Mouse (Mus musculus) kidney, adult 8-10 months (tissue): ENCODE data around the gene Fam161a.
"Not testable (repeated sequence)": the region's sequence is repeated elsewhere in the genome, so short reads cannot be mapped to it uniquely, and the experiment has no call there.

Experiments
- DNase-seq, 2 experiments: peaks; one replicate each; pipeline ENCODE4 v3.0.0; 2022

Fam161a gene

DNA sequence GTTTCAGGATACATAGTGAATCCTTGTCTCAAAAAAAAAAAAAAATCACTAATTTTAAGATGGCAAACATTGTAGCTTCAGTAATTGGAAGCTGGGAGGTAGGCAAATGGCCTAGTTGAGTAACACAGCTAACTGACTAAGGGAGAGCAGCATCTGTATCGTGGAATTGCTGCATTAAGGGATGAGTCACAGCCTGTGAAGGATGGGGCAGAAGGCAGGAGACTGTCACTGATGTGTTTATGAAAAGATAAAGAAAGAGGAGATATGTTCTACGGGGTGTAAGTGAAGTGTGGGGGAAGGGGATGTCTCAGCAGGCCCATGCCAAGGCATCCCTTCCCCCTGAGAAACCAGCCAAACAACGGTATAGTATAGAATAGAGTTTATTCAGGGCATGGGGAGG lies 56.5 kb downstream of the Fam161a start:
- DNase-seq: no peak

GRCm38 (mm10) chr11:23064276-23064675 lies 56.9 kb downstream of the Fam161a start:
- DNase-seq: not testable (repeated sequence)

DNA sequence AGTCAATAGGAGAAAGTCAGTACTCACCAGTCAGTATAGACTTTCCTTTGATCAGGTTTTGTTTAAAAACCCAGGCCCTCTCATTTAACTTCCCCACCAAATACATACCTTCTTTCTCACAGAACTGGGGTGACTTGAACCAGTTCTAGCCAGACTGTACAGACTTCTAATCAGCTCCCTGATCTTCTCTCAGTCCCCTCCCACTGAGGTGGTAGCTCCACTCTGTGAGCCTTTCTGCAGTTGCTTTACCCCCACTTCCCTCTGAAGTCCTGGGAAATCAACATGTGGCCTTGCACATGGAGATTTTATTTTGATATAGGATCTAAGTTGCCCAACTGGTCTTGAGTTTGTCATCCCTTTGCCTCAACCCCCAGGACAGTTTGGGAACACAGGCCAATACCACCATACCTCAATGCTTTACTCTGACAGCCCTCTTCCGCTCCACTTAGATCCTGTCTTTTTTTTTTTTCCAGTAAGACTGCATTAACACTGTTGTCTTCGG lies 57.9 kb downstream of the Fam161a start:
- no peak for DNase-seq

- DNase-seq: peak; percentile 89 to 90
These were observed 60.2 kb downstream of the Fam161a start for GRCm38 (mm10) chr11:23067395-23068136.

- DNase-seq: no peak
These were observed 60.9 kb downstream of the Fam161a start for GRCm38 (mm10) chr11:23068201-23068600.

GRCm38 (mm10) chr11:23068986-23069385 lies 61.7 kb downstream of the Fam161a start:
- not testable (repeated sequence) for DNase-seq

- no peak for DNase-seq
These were observed 67.5 kb downstream of the Fam161a start for GRCm38 (mm10) chr11:23074841-23075240.

DNA sequence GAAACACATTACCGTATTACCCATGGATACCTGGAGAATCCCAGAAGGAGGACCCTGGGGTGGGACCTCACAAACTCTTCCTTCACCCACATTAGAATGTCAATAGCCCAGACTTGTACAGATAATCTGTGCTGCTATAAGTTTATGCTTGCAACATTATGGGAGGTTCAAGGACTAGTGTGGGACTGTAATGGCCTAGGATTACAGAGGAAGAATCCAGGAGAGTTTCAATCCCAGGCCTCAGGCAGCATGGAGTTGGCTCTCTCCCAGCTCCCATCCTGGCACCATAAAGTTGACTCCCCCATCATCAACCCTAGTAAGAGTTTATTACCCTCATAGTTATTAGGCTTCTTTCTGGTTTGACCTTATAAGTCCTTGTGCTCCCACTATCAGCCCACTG lies 71.2 kb downstream of the Fam161a start:
- DNase-seq: no peak
